Mouse (Mus musculus): Measurements from ENCODE around the gene Bub1b. TPM values are rescaled to one million over a fixed set of nuclear protein-coding genes. Genes with fewer than 3 reads are reported as not detected.
A peak's percentile ranks its signal among the peaks of the same experiment; 100 is the strongest.
"Not testable (repeated sequence)": the region's sequence is repeated elsewhere in the genome, so short reads cannot be mapped to it uniquely, and the experiment has no call there.

The Bub1b gene
- polyA plus RNA-seq, 1 experiment: 1.9 TPM

- H3K27me3 ChIP-seq (ENCODE audit: control insufficient read depth): no peaks in the 10 kb centered on the region
- TF ChIP-seq GATA1 (IDR thresholded peaks at IDR 0.05; ENCODE audit: low read length) (no peak), TAL1 (IDR thresholded peaks at IDR 0.05; ENCODE audit: low read length) (no peak)
- H3K36me3 ChIP-seq (ENCODE audit: control insufficient read depth): peaks cover 100% of the 10 kb centered on the region
- no peak overlapping the region for H3K4me3 ChIP-seq (replicated peaks)
- no peaks in the 10 kb centered on the region for H3K9me3 ChIP-seq (ENCODE audit: control insufficient read depth, low read length)
- peaks cover 2% of the 10 kb centered on the region; the same call in 1 of the 2 replicates for H3K4me1 ChIP-seq (ENCODE audit: control insufficient read depth)
Observed at GRCm38 (mm10) chr2:118638686-118639085, 40.7 kb downstream of the Bub1b start.

- Histone ChIP-seq H3K36me3 (ENCODE audit: control insufficient read depth) (peaks cover 90% of the 10 kb centered on the region), H3K27me3 (ENCODE audit: control insufficient read depth) (no peaks in the 10 kb centered on the region), H3K4me3 (replicated peaks) (no peak overlapping the region), H3K9me3 (ENCODE audit: control insufficient read depth, low read length) (peaks cover 4% of the 10 kb centered on the region; the same call in 1 of the 2 replicates), H3K4me1 (ENCODE audit: control insufficient read depth) (peaks cover 2% of the 10 kb centered on the region; the same call in 1 of the 2 replicates)
- no peak for TF ChIP-seq GATA1 (IDR thresholded peaks at IDR 0.05; ENCODE audit: low read length)
- TF ChIP-seq TAL1 (IDR thresholded peaks at IDR 0.05; ENCODE audit: low read length): no peak
Observed at GRCm38 (mm10) chr2:118641147-118641546, 43.1 kb downstream of the Bub1b start.

GRCm38 (mm10) chr2:118642431-118642830 lies 44.4 kb downstream of the Bub1b start:
- H3K9me3 ChIP-seq (ENCODE audit: control insufficient read depth, low read length): peaks cover 4% of the 10 kb centered on the region; the same call in 1 of the 2 replicates
- peaks cover 2% of the 10 kb centered on the region; the same call in 1 of the 2 replicates for H3K4me1 ChIP-seq (ENCODE audit: control insufficient read depth)
- no peak for TF ChIP-seq GATA1 (IDR thresholded peaks at IDR 0.05; ENCODE audit: low read length)
- no peak for TF ChIP-seq TAL1 (IDR thresholded peaks at IDR 0.05; ENCODE audit: low read length)
- H3K27me3 ChIP-seq (ENCODE audit: control insufficient read depth): no peaks in the 10 kb centered on the region
- peaks cover 77% of the 10 kb centered on the region for H3K36me3 ChIP-seq (ENCODE audit: control insufficient read depth)
- H3K4me3 ChIP-seq (replicated peaks): no peak overlapping the region

GRCm38 (mm10) chr2:118642942-118643341 lies 44.9 kb downstream of the Bub1b start:
- H3K36me3 ChIP-seq (ENCODE audit: control insufficient read depth): peaks cover 72% of the 10 kb centered on the region
- TF ChIP-seq GATA1 (IDR thresholded peaks at IDR 0.05; ENCODE audit: low read length) (no peak), TAL1 (IDR thresholded peaks at IDR 0.05; ENCODE audit: low read length) (no peak)

GRCm38 (mm10) chr2:118646665-118647064 lies 48.7 kb downstream of the Bub1b start:
- H3K36me3 ChIP-seq (ENCODE audit: control insufficient read depth): peaks cover 35% of the 10 kb centered on the region
- H3K27me3 ChIP-seq (ENCODE audit: control insufficient read depth): no peaks in the 10 kb centered on the region
- no peak overlapping the region for H3K4me3 ChIP-seq (replicated peaks)
- peaks cover 6% of the 10 kb centered on the region for H3K4me1 ChIP-seq (ENCODE audit: control insufficient read depth)
- TF ChIP-seq TAL1 (IDR thresholded peaks at IDR 0.05; ENCODE audit: low read length): no peak
- TF ChIP-seq GATA1 (IDR thresholded peaks at IDR 0.05; ENCODE audit: low read length): no peak
- H3K9me3 ChIP-seq (ENCODE audit: control insufficient read depth, low read length): peaks cover 4% of the 10 kb centered on the region; the same call in 1 of the 2 replicates

More at GRCm38 (mm10) chr2:118642942-118643341, 44.9 kb downstream of the Bub1b start:
- Histone ChIP-seq H3K4me3 (replicated peaks) (no peak overlapping the region), H3K27me3 (ENCODE audit: control insufficient read depth) (no peaks in the 10 kb centered on the region), H3K4me1 (ENCODE audit: control insufficient read depth) (peaks cover 2% of the 10 kb centered on the region; the same call in 1 of the 2 replicates), H3K9me3 (ENCODE audit: control insufficient read depth, low read length) (peaks cover 4% of the 10 kb centered on the region; the same call in 1 of the 2 replicates)

- not testable (repeated sequence) for H3K36me3 ChIP-seq (ENCODE audit: control insufficient read depth); H3K4me3 ChIP-seq (replicated peaks); H3K9me3 ChIP-seq (ENCODE audit: control insufficient read depth, low read length); H3K27me3 ChIP-seq (ENCODE audit: control insufficient read depth)
- peaks cover 16% of the 10 kb centered on the region for H3K4me1 ChIP-seq (ENCODE audit: control insufficient read depth)
Observed at GRCm38 (mm10) chr2:118650697-118651096, 52.7 kb downstream of the Bub1b start.

- no peaks in the 10 kb centered on the region for H3K9me3 ChIP-seq (ENCODE audit: control insufficient read depth, low read length)
- H3K36me3 ChIP-seq (ENCODE audit: control insufficient read depth): peaks cover 2% of the 10 kb centered on the region
- H3K4me3 ChIP-seq (replicated peaks): no peak overlapping the region
- peaks cover 66% of the 10 kb centered on the region for H3K4me1 ChIP-seq (ENCODE audit: control insufficient read depth)
- H3K27me3 ChIP-seq (ENCODE audit: control insufficient read depth): no peaks in the 10 kb centered on the region
- TF ChIP-seq TAL1 (IDR thresholded peaks at IDR 0.05; ENCODE audit: low read length) (no peak), GATA1 (IDR thresholded peaks at IDR 0.05; ENCODE audit: low read length) (no peak)
Observed at GRCm38 (mm10) chr2:118656688-118657281, 58.8 kb downstream of the Bub1b start.

GRCm38 (mm10) chr2:118658457-118658856 lies 60.4 kb downstream of the Bub1b start:
- peaks cover 2% of the 10 kb centered on the region for H3K36me3 ChIP-seq (ENCODE audit: control insufficient read depth)
- H3K9me3 ChIP-seq (ENCODE audit: control insufficient read depth, low read length): no peaks in the 10 kb centered on the region
- no peak for TF ChIP-seq GATA1 (IDR thresholded peaks at IDR 0.05; ENCODE audit: low read length)
- TF ChIP-seq TAL1 (IDR thresholded peaks at IDR 0.05; ENCODE audit: low read length): no peak
- H3K4me1 ChIP-seq (ENCODE audit: control insufficient read depth): peaks cover 79% of the 10 kb centered on the region
- H3K4me3 ChIP-seq (replicated peaks): peak overlapping the region; percentile 59
- no peaks in the 10 kb centered on the region; the same call in 1 of the 2 replicates for H3K27me3 ChIP-seq (ENCODE audit: control insufficient read depth)

GRCm38 (mm10) chr2:118659077-118659476 lies 61.1 kb downstream of the Bub1b start:
- Histone ChIP-seq H3K36me3 (ENCODE audit: control insufficient read depth) (peaks cover 2% of the 10 kb centered on the region), H3K4me1 (ENCODE audit: control insufficient read depth) (peaks cover 85% of the 10 kb centered on the region), H3K9me3 (ENCODE audit: control insufficient read depth, low read length) (no peaks in the 10 kb centered on the region), H3K4me3 (replicated peaks) (peak overlapping the region; percentile 59), H3K27me3 (ENCODE audit: control insufficient read depth) (no peaks in the 10 kb centered on the region; the same call in 1 of the 2 replicates)
- TF ChIP-seq GATA1 (IDR thresholded peaks at IDR 0.05; ENCODE audit: low read length) (no peak), TAL1 (IDR thresholded peaks at IDR 0.05; ENCODE audit: low read length) (no peak)

Measured in erythroblast, embryonic 14.5 days (primary cell).